Mouse (Mus musculus): ENCODE results near the gene Fbxo34.
"Not testable (repeated sequence)": the region's sequence is repeated elsewhere in the genome, so short reads cannot be mapped to it uniquely, and the experiment has no call there.

The Fbxo34 gene

GRCm38 (mm10) chr14:47520751-47521449 lies 70.7 kb downstream of the Fbxo34 start:
- DNase-seq, result no peak

GRCm38 (mm10) chr14:47521609-47522008 lies 71.4 kb downstream of the Fbxo34 start:
- DNase-seq, result no peak

- DNase-seq, result no peak
Observed at GRCm38 (mm10) chr14:47522301-47522700, 72.1 kb downstream of the Fbxo34 start.

GRCm38 (mm10) chr14:47525374-47525773 lies 75.2 kb downstream of the Fbxo34 start:
- DNase-seq, result no peak

- DNase-seq, result no peak
Observed at GRCm38 (mm10) chr14:47525861-47526260, 75.6 kb downstream of the Fbxo34 start.

- no peak for DNase-seq
Observed at GRCm38 (mm10) chr14:47527833-47528232, 77.6 kb downstream of the Fbxo34 start.

GRCm38 (mm10) chr14:47528293-47528692 lies 78.1 kb downstream of the Fbxo34 start:
- no peak for DNase-seq

GRCm38 (mm10) chr14:47529019-47529418 lies 78.8 kb downstream of the Fbxo34 start:
- peak; percentile 82 for DNase-seq

GRCm38 (mm10) chr14:47529592-47529991 lies 79.4 kb downstream of the Fbxo34 start:
- not testable (repeated sequence) for DNase-seq

- no peak for DNase-seq
Observed at GRCm38 (mm10) chr14:47532496-47532895, 82.3 kb downstream of the Fbxo34 start.

GRCm38 (mm10) chr14:47533365-47534175 lies 83.3 kb downstream of the Fbxo34 start:
- DNase-seq, result peak; percentile 86

GRCm38 (mm10) chr14:47534176-47534525 lies 83.9 kb downstream of the Fbxo34 start:
- no peak for DNase-seq

GRCm38 (mm10) chr14:47535096-47535495 lies 84.9 kb downstream of the Fbxo34 start:
- DNase-seq, result peak; percentile 70

GRCm38 (mm10) chr14:47541325-47541948 lies 91.2 kb downstream of the Fbxo34 start:
- DNase-seq, result no peak

GRCm38 (mm10) chr14:47542283-47542682 lies 92.1 kb downstream of the Fbxo34 start:
- no peak for DNase-seq

GRCm38 (mm10) chr14:47544286-47544685 lies 94.1 kb downstream of the Fbxo34 start:
- DNase-seq, result no peak

- no peak for DNase-seq
Observed at GRCm38 (mm10) chr14:47544877-47545276, 94.7 kb downstream of the Fbxo34 start.

- no peak for DNase-seq
Observed at GRCm38 (mm10) chr14:47551668-47552067, 101.4 kb downstream of the Fbxo34 start.

- DNase-seq, result no peak
Observed at GRCm38 (mm10) chr14:47553380-47553779, 103.2 kb downstream of the Fbxo34 start.

- DNase-seq, result no peak
Observed at GRCm38 (mm10) chr14:47554236-47554635, 104.0 kb downstream of the Fbxo34 start.

- no peak for DNase-seq
Observed at GRCm38 (mm10) chr14:47555225-47555624, 105.0 kb downstream of the Fbxo34 start.

- no peak for DNase-seq
Observed at GRCm38 (mm10) chr14:47560714-47561113, 110.5 kb downstream of the Fbxo34 start.

GRCm38 (mm10) chr14:47562530-47562929 lies 112.3 kb downstream of the Fbxo34 start:
- peak; percentile 24 for DNase-seq

GRCm38 (mm10) chr14:47563106-47563505 lies 112.9 kb downstream of the Fbxo34 start:
- DNase-seq, result peak; percentile 80
